Mouse (Mus musculus): ENCODE data around the gene Pip4k2a. TPM values are rescaled to one million over a fixed set of nuclear protein-coding genes. Genes with fewer than 3 reads are reported as not detected.

Gene Pip4k2a
- polyA plus RNA-seq, 2 experiments: 15.2 to 16.6 TPM

GRCm38 (mm10) chr2:18923806-18924595, 73.9 kb downstream of the Pip4k2a start:
- 43% methylated on average over 17 of the region's 17 CpGs for WGBS (ENCODE audit: insufficient replicate concordance)
- H3K4me1 ChIP-seq (replicated peaks; ENCODE audit: control insufficient read depth in 2 of 2, insufficient read depth in 2 of 2, low read length in 1 of 2): peaks cover 21 to 25% of the 10 kb centered on the region in 2 experiments

DNA sequence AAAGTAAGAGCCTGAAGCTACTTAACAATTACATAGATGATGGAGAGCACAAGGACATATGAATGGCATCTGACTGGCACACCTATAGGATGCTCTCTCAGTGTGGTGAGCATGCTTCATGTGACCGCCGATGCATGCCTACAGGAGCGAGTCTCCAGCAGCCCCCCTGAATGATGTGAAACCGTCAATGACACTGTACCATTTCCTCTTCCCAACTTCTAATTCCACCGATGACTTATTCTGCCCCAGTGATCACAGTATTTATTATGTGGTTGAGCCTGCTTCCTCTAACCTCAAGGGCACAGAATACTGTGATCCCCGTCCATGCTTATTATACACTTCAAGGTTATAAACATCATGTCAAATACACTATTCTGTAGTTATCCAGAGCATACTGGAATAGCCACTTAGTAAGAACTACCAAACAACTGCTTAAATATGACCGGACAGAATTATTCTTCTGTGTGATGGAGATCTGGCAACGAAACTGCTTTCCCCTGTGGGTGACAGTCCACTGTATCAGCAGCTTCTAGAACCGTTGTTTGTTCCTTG, 74.8 kb downstream of the Pip4k2a start:
- H3K4me1 ChIP-seq (replicated peaks; ENCODE audit: control insufficient read depth in 2 of 2, insufficient read depth in 2 of 2, low read length in 1 of 2): peaks cover 21 to 25% of the 10 kb centered on the region in 2 experiments
- no peak overlapping the region for H3K4me3 ChIP-seq (ENCODE audit: insufficient read depth in 1 of 2, low read depth in 2 of 2, low read length in 2 of 2)
- DNase-seq (ENCODE audit: low read depth in 3 of 3, low spot score in 3 of 3): no peak
- no peak overlapping the region for H3K4me2 ChIP-seq (ENCODE audit: low read depth)
- TF ChIP-seq CTCF (IDR thresholded peaks at IDR 0.05; ENCODE audit: low read depth): no peak
- TF ChIP-seq EP300 (IDR thresholded peaks at IDR 0.05; ENCODE audit: low read depth): no peak
- WGBS (ENCODE audit: insufficient replicate concordance): 70% methylated on average over 9 of the region's 9 CpGs
- no peak overlapping the region for H3K27ac ChIP-seq
- H3K9me3 ChIP-seq (ENCODE audit: control insufficient read depth, low read length): no peaks in the 10 kb centered on the region
- H3K27me3 ChIP-seq (ENCODE audit: control insufficient read depth, insufficient read depth, low read length): no peaks in the 10 kb centered on the region
- no peak overlapping the region for H3K9ac ChIP-seq (replicated peaks)
- no peaks in the 10 kb centered on the region for H3K36me3 ChIP-seq (replicated peaks; ENCODE audit: control insufficient read depth, insufficient read depth, low read depth)
- ATAC-seq (ENCODE audit: insufficient read depth): no peak

More at GRCm38 (mm10) chr2:18923806-18924595, 73.9 kb downstream of the Pip4k2a start:
- no peaks in the 10 kb centered on the region for H3K36me3 ChIP-seq (replicated peaks; ENCODE audit: control insufficient read depth, insufficient read depth, low read depth)
- H3K4me3 ChIP-seq (ENCODE audit: insufficient read depth in 1 of 2, low read depth in 2 of 2, low read length in 2 of 2): no peak overlapping the region
- ATAC-seq (ENCODE audit: insufficient read depth): no peak
- no peak overlapping the region for H3K9ac ChIP-seq (replicated peaks)
- no peaks in the 10 kb centered on the region for H3K9me3 ChIP-seq (ENCODE audit: control insufficient read depth, low read length)
- no peak for DNase-seq (ENCODE audit: low read depth in 3 of 3, low spot score in 3 of 3)
- TF ChIP-seq EP300 (IDR thresholded peaks at IDR 0.05; ENCODE audit: low read depth): no peak
- no peak for TF ChIP-seq CTCF (IDR thresholded peaks at IDR 0.05; ENCODE audit: low read depth)
- H3K4me2 ChIP-seq (ENCODE audit: low read depth): no peak overlapping the region
- no peak overlapping the region for H3K27ac ChIP-seq
- no peaks in the 10 kb centered on the region for H3K27me3 ChIP-seq (ENCODE audit: control insufficient read depth, insufficient read depth, low read length)

GRCm38 (mm10) chr2:18921570-18922180, 76.3 kb downstream of the Pip4k2a start:
- H3K27ac ChIP-seq: no peak overlapping the region
- ATAC-seq (ENCODE audit: insufficient read depth) (no peak), DNase-seq (ENCODE audit: low read depth in 3 of 3, low spot score in 3 of 3) (no peak)
- H3K4me3 ChIP-seq (ENCODE audit: insufficient read depth in 1 of 2, low read depth in 2 of 2, low read length in 2 of 2): no peak overlapping the region
- 52% methylated on average over 1 of the region's 1 CpGs for WGBS (ENCODE audit: insufficient replicate concordance)
- H3K9ac ChIP-seq (replicated peaks): no peak overlapping the region
- H3K36me3 ChIP-seq (replicated peaks; ENCODE audit: control insufficient read depth, insufficient read depth, low read depth): no peaks in the 10 kb centered on the region
- no peak overlapping the region for H3K4me2 ChIP-seq (ENCODE audit: low read depth)
- TF ChIP-seq EP300 (IDR thresholded peaks at IDR 0.05; ENCODE audit: low read depth): no peak
- no peaks in the 10 kb centered on the region for H3K27me3 ChIP-seq (ENCODE audit: control insufficient read depth, insufficient read depth, low read length)
- peaks cover 31 to 32% of the 10 kb centered on the region in 2 experiments for H3K4me1 ChIP-seq (replicated peaks; ENCODE audit: control insufficient read depth in 2 of 2, insufficient read depth in 2 of 2, low read length in 1 of 2)
- no peaks in the 10 kb centered on the region for H3K9me3 ChIP-seq (ENCODE audit: control insufficient read depth, low read length)

GRCm38 (mm10) chr2:18920461-18920877, 77.5 kb downstream of the Pip4k2a start:
- Histone ChIP-seq H3K9ac (replicated peaks) (no peak overlapping the region), H3K4me3 (ENCODE audit: insufficient read depth in 1 of 2, low read depth in 2 of 2, low read length in 2 of 2) (no peak overlapping the region), H3K27ac (no peak overlapping the region), H3K4me1 (replicated peaks; ENCODE audit: control insufficient read depth in 2 of 2, insufficient read depth in 2 of 2, low read length in 1 of 2) (peaks cover 33 to 41% of the 10 kb centered on the region in 2 experiments), H3K9me3 (ENCODE audit: control insufficient read depth, low read length) (no peaks in the 10 kb centered on the region), H3K4me2 (ENCODE audit: low read depth) (no peak overlapping the region), H3K27me3 (ENCODE audit: control insufficient read depth, insufficient read depth, low read length) (no peaks in the 10 kb centered on the region), H3K36me3 (replicated peaks; ENCODE audit: control insufficient read depth, insufficient read depth, low read depth) (no peaks in the 10 kb centered on the region)
- no peak for TF ChIP-seq CTCF (IDR thresholded peaks at IDR 0.05; ENCODE audit: low read depth)
- TF ChIP-seq EP300 (IDR thresholded peaks at IDR 0.05; ENCODE audit: low read depth): no peak
- 44% methylated on average over 2 of the region's 2 CpGs for WGBS (ENCODE audit: insufficient replicate concordance)
- DNase-seq (ENCODE audit: low read depth in 3 of 3, low spot score in 3 of 3): no peak
- ATAC-seq (ENCODE audit: insufficient read depth): no peak

DNA sequence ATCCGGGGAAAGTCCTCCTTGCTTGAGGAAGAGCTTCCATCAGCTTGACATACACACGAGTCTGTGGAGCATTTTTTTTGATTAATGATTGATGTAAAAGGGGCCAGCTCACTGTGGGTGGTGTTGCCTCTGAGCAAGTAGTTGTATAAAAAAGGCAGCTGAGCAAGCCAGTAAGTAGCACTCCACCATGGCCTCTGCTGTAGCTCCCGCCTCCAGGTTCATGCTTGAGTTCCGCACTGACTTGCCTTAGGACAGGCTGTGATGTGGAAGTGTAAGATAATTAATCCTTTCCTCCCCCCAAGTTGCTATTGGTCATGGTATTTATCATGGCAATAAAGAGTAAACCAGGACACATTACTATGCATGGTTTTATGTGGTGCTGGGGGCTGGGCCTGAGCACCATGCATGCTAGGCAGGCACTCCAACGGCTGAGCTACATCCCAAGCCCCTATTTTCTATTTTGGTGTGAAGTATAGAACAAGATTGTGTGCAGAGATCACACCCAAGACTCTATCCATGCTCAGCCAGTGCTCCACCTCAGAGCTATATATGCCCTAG, 78.0 kb downstream of the Pip4k2a start:
- no peak for DNase-seq (ENCODE audit: low read depth in 3 of 3, low spot score in 3 of 3)
- Histone ChIP-seq H3K27ac (no peak overlapping the region), H3K9ac (replicated peaks) (no peak overlapping the region), H3K4me1 (replicated peaks; ENCODE audit: control insufficient read depth in 2 of 2, insufficient read depth in 2 of 2, low read length in 1 of 2) (peaks cover 33 to 43% of the 10 kb centered on the region in 2 experiments), H3K4me2 (ENCODE audit: low read depth) (no peak overlapping the region), H3K4me3 (ENCODE audit: insufficient read depth in 1 of 2, low read depth in 2 of 2, low read length in 2 of 2) (no peak overlapping the region), H3K27me3 (ENCODE audit: control insufficient read depth, insufficient read depth, low read length) (no peaks in the 10 kb centered on the region), H3K36me3 (replicated peaks; ENCODE audit: control insufficient read depth, insufficient read depth, low read depth) (no peaks in the 10 kb centered on the region), H3K9me3 (ENCODE audit: control insufficient read depth, low read length) (no peaks in the 10 kb centered on the region)
- ATAC-seq (ENCODE audit: insufficient read depth): peak; percentile 27; the same call in 1 of the 2 replicates
- TF ChIP-seq EP300 (IDR thresholded peaks at IDR 0.05; ENCODE audit: low read depth) (no peak), CTCF (IDR thresholded peaks at IDR 0.05; ENCODE audit: low read depth) (no peak)
- WGBS (ENCODE audit: insufficient replicate concordance): 43% methylated on average over 5 of the region's 5 CpGs

Data from liver, embryonic 14.5 days (tissue).